Mouse (Mus musculus) left cerebral cortex, adult 8-10 months (tissue): ENCODE results near the gene Cldn6. TPM values are rescaled to one million over a fixed set of nuclear protein-coding genes. Genes with fewer than 3 reads are reported as not detected.

Experiments used
- DNase-seq, 2 experiments: peaks; one replicate each; pipeline ENCODE4 v3.0.0; 2022; ENCODE audit warnings: low spot score in 2 of 2
- total RNA-seq, 4 experiments: library from RNA; stranded (reverse); gene quantifications; 2 replicates each; pipeline ENCODE4 v1.2.4; 2022

The Cldn6 gene
- total RNA-seq = under 1 TPM in 1 of 4 experiments, not detected in 3; 0.34 TPM

DNA sequence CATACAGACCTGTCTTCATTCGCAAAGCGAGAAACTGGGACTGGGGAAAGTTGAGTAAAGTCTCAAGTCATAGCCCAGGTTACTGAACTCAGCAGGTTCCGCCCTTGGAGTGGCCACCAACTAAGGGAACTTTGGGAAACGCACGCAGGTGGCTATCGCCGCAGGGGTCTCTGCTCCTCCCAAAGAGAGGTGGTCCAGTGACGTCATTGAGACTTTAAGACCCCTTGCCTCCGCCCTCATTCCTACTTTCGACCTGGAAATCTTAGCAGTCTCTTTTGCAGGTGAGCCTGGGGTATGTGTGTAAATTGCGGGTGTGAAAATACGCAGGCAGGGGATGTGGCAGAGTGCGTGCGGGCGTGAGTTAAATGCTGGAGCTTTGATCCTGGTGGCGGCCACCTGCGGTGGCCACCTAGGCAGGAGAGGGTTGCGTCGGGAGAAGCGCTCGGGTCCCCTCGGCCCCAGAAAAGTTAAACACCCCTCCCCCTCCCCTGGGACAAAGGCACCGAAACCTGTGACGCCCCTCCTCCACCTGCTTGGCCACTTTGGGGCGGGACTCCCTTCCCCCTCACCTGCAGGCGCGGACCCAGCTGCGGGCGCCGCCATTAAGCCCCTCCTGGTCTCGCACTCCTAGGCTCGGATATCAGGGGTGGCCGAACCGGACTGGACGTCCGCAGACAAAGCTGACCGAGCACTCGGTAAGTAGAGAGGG is at the start of gene Cldn6:
Gene Cldn6, plus strand, starts transcription at position 123 of the 709 bp plus-strand sequence.
- DNase-seq = no peak

DNA sequence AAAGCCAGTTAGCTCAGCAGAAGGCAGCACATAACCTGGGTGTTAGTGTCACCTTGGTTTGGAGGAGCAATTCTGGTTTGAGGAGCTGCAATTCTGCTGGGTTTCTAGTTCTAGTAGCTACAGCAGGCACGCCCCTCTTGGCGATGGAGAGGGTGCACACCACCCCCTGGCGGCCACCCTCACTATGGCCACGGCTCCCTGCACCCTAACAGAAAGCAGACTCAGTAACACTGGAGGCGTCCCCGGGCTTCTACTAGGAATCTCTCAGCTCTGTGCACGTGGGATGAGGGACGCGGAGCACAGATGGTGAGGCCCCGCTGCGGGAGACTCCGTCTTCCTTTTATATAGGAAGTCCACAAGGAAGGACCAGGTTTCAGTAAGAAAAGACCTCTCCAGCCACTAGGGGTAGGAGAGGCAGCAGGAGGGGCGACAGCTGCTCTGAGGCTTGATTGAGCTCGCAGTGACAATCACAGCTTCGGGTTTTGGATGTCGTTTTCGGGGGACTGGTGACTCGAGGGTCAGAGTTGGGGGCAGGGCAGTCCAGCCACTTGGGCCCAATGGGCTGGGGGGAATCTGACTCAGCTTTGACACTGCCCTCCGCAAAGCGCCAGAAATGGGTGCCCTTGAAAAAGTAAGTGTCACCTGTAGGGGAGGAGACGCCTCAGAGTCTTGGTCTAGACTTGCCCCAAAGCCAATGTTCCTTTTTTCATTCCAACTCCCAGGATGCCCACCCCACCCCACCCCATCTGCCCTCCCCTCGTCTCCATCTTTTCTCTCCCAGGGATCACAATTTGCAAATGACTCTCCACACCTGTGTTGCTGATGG is 48.6 kb upstream of the Cldn6 start:
- peak; percentile 72 for DNase-seq

DNA sequence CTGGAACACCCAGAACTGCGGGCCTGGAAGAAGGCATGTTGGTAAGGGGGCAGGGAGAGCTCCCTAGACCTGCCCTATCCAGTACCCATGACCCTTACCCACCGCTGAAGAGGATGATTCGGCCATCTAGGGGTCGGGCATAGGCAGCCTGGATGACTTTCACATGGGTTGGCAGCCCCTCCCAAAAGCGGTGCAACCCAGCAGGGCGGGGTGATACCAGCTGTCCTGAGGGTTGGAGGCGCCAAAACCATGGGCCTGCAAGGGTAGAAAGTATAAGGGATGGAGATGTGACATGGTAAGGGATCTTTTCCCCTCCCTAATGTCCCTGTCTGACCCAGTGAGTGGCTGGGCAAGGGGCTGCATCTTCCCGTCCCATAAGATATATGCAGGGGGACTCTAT is 47.8 kb upstream of the Cldn6 start:
- DNase-seq = no peak

DNA sequence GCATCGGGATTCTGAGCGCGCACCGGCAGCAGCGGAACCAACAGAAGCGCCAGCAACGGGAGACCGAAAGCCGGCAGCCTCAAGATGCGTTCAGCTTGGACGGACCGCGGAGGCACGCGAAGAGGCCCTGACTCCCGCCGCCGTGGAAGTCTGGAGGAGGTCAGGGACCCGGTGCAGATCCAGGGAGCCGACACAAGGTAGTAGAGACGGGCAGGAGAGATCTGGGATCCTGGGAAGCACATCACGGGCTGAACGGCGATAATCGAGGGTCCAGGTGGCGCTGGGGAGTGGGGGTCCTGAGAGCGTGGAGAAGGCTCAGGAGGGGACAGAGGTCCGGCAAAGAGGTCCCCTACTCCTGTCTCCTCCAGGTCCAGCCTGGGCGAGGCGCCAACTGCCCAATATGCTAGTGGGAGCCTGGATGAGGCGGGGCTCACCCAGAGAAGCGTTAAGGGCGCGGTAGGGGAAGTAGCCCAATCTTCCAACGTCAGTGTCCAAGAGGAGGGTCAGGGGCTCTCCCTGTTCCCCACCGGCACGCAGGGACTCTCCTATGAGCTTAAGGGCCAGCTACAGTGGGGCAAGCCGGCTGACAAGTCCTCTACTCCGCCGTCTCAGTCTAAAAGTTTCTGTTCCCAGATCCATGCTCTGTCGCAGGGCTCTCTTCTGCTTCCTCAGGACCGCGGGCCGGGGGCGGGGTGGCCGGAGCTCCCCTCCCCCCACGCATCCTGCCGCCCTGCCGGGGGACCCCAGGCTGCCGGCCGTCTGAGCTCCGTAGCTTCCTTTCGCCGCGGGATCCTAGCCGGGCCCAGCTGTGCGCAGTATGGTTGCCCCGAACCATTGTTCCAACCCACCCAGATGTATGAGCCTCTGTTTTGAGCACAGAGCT is 34.2 kb upstream of the Cldn6 start, which contains the start of gene Mmp25:
Gene Mmp25, minus strand, starts transcription at position 665 of the 883 bp plus-strand sequence.
- no peak for DNase-seq

DNA sequence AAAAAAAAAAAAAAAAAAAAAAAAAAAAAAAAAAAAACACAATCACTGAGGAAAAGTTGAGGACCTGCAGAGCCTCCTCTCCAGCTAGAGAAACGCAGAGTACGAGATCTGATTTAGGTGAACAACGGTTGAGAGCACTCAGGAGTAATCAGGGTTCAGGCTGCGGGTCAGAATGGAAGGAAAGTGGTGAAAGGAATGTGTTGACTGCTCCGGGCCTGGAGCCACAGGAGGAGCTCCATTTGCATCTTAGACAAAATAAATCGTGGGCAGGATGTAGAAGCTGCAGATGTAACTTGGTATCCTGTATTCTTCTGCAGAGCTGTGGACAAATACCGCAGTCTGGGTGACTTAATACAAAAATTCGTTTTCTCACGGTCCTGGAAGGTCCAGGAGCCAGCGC is 33.2 kb upstream of the Cldn6 start:
- no peak for DNase-seq

DNA sequence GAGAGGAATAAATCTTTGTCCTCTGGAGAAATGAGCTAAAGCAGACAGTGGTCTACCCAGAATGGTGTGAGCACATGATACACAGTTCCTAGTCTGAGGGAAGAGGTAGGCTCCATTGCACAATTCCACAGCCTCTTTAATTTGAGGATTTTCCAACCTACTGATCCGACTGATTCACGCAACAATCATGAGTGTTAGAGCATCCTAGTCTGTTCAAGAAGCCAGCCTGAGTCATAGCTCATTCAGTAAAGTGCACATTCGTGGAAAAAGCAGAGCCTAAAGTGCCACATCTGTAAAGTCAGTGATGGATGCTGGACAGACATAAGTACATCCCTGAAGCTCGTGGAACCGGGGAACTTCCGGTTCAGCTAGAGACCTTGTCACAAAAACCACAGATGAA is 27.7 kb upstream of the Cldn6 start:
- DNase-seq = no peak

DNA sequence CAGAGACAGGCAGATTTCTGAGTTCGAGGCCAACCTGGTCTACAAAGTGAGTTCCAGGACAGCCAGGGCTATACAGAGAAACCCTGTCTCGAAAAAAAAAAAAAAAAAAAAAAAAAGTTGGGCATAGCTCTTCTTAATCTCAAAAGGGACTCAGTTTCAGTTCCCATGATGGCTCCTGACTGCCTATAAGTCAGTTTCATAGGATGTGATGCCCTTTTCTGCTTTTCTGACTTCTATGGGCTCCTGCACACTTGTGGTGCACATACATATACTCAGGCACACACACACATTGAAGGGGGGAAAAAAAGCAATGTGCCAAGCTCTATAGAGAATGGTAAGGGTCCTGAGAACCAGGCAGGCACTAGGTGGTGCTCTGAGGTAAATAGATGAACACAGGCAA is 25.7 kb upstream of the Cldn6 start:
- DNase-seq = no peak

DNA sequence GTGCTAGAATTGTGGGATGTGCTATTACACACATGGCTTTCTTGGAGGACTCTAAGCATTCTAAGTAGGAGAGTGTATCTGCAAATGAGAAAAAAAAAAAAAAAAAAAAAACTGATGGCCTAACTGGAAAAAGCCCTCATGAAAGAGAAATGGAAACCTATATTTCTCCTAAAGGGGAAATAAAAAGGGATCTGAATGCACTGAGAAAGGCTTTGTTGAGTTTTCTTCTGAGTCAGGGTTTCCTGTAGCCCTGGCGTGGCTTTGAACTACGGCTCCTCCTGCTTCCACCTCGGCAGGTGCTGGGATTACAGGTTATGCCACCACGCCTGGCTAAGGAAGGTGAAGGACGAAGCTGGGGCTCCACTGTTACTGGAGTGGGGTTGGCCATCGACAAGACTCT is 25.0 kb upstream of the Cldn6 start:
- no peak for DNase-seq

DNA sequence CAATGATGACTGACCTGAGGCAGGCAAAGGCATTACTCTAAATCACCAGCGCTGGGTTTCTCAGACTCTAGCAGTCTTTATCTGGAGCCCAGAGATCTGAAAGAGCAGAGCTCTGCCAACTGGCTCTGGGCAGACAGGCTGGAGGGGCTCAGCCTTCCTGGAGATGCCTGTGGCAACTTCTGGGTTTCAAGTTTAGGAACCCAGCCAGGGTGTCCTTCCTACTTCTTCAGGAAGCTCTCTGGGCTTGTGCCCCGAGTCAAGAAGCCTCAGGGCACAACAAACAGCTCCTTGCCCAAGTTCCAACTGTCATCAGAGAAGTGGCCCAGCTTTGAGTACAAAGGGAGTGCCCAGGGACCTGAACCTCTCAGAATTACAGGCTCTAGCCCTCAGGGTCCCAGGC is 24.6 kb upstream of the Cldn6 start:
- no peak for DNase-seq

DNA sequence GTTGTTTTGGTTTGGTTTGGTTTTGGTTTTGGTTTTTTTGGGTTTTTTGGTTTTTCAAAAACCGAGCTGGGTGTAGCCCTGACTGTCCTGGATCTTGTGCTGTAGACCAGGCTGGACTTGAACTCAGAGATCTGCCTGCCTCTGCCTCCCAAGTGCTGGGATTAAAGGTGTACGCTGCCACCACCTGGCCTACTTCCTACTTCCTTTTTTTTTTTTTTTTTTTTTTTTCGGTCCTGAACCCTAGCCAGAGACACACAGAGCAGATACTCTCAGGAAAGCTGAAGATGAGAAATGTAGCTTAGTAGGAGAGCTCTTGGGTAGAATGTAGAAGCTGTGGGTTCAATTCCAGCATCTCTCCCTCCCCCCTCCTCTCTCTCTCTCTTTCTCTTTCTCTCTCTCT is 20.6 kb upstream of the Cldn6 start:
- no peak for DNase-seq

DNA sequence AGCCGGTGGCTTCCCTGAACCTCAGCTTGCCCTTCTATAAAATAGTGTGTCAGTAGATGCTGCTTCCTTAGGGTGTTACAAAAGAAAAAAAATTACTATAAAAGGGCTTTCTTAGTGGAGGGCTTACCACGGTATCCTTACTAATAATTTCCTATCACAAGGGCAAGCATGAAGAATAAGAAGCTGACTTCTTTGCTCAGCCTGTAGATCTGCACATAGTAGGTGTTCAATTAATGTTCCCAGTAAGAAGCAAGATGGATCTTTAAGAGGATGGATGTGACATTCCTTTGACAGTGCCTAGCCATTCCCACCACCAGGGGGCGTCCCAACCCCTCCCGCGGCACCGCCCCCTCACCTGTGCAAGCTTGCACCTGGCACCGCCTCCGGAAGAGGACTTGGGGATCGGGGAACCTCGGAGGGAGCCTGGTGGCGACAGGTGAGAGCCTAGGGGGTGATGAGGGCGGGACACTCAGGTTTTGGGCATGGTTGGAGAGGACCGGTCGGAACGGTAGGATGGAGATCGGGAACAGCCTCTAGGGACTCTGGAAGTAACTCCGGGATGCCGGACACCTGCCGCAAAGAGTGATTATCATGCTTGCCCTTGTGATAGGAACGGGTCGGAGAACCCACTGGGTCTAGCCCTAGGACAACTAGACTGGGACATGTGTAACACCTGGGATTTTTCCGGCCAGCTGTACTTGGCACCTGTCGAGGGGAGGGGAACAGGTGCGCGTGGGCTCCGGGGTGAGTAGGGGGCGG is 18.8 kb upstream of the Cldn6 start, which contains the start of gene Bicdl2:
Gene Bicdl2, plus strand, starts transcription at position 390 of the 759 bp plus-strand sequence.
- no peak for DNase-seq

DNA sequence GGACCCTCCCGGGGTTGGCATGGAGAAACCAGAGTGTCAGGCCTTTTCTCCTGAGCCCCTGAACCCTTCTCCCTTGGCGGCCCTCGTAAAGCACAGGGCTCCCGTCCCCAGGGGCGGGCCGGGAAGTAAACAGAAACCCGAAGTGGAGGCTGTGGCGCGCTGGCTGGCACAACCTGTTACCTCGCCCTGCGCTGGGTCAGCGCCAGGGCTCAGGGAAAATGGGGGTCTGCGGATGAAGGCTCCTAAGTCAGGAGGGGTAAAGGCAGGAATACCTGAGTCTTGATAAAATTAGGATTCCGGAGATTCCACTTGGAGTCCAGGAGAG is 18.2 kb upstream of the Cldn6 start:
- no peak for DNase-seq

DNA sequence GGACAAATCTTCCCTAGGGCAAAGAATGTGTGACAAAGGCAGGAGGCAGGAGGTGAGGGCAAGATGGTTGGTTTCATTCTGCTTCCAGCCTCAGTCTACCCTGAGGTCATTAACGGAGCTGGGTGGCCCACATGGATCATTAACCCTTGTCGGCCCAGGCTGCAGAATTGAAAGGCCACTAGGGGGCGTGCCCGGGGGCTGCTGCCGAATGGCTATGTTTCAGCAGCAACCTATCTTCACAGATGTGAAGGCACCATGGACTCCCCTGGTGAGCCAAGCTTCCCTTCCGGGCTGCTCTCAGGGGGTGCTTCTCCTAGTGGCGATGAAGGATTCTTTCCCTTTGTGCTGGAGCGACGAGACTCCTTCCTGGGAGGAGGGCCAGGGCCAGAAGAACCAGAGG is 17.5 kb upstream of the Cldn6 start:
- DNase-seq = no peak

DNA sequence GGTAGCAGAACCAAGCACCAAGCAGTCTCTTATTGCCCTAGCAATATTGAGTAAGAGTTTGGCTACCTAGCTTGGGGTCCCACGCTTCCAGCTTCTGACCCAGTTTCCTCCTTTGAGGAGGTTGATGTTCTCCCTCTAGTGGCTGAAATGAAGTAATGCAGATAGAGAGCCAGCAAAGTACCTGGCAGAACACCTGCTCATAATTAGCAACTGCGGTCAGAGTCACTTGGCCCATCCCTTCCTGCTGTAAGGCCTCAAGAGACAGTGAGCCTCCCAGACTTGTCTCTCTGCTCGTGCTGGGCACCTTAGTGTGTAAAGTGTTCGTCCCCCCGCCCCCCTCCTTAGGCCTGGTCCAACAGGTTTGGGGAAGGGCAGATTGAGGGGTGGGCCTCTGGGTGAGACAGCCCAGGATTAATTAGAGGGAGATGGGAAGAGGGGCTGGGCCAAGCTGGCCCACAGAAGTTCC is 14.5 kb upstream of the Cldn6 start:
- DNase-seq = no peak

DNA sequence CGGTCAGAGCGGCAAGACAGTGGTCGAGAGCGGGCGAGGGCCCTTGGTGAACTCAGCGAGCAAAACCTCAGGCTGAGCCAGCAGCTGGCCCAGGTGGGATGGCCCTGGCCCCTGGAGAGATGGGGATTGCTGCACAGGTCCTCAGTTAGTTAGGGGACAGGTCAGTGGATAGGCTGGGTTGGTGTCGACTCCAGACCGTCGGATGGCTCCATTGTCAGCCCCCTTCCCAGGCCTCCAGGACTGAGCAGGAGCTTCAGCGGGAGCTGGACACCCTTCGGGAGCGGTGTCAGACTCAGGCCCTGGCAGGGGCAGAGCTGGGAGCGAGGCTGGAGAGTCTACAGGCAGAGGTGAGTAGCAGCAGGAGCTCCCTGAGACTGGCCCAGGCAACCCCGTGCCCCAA is 13.5 kb upstream of the Cldn6 start:
- no peak for DNase-seq

DNA sequence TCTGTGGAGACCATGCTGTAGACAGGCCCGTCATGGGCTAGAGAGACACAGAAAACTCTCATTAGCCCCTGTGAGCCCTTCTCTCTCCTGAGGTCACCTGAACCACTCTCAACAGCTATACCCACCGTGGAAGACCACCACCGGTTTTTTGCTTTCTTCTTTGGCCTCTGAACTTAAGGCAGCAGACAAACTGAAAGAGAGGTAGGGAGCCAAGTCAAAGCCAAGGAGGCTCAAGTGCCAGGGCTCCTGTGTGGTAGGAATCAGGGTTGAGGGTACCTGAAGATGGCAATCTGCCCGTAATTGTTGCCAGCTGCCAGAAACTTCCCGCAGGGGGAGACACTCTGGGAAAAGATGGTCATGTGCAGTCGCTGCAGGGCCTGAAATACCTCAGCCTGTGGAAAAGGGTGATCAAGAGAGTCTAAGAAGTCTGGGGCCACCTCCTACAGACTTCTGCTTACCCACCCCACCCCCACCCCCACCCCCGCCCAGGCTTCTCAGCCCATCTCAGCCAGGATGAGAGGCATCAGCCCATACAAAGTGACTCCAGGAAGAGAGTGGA is 8.5 kb upstream of the Cldn6 start:
- no peak for DNase-seq

DNA sequence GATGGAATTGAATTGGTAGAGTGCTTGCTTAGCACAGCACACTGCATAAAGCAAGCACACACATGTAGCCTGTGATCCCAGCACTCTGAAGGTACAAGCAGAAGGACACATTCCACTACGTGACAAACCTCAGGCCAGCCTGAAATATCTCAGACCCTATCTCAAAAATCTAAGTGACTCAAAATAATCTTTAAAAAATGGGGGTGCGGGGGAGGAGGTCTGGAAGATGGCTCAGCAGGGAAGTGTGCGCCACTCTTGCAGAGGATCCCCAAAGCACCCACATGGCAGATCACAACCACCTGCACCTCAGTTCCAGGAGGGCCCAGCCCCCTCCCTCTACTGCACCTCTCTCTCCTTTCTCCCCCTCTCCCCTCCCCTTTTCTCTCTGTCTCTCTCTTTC is 7.5 kb upstream of the Cldn6 start:
- no peak for DNase-seq

DNA sequence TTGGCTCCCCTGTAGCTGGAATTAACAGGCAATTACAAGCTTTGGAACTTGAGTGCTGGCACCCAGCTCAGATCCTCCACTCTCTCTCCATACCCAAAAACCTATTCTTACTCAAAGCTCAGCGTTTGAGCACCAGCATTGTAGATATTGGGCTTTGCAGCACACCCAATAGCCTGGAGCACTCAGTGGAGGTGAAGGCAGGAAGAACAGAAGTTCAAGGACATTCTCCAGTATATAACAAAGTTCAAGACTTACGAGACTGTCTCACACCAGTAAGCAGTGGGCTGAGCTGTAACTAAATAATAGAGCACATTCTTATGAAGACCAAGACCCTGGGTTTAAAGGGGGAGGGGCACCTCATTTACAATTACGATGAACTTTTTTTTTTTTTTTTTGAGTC is 6.3 kb upstream of the Cldn6 start:
- no peak for DNase-seq

DNA sequence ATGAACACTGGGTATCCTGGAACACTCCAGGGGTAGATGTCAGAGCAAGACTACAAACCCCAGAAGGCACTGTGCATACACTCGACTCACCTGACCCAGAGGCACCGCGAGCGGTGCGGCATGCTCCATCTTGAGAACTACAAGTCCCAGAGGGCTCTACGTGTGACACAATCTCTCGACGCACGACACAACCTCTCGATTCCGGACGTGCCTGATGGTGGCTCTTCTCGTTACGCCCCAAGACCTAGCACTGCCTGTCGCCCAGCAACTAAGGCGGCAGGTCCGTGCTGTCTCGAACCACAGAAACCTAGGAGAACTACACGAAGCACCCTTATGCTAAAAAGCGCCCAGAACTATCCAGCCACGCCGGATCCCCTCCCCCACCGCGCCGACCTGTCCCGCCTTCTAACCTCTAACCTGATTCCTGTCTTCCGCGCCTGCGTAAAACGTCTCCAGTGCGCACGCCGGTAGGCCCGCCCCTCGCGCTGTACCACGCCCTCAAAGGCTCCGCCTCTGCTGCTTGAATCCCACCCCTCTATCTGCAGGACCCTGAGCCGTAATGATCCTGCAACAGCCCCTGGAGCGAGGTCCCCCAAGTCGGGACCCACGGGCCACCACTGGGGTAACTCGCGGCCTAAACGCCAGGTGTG is 5.5 kb upstream of the Cldn6 start, which contains the start of the genes Hcfc1r1 and Thoc6:
Gene Hcfc1r1, plus strand, starts transcription at position 173 of the 650 bp plus-strand sequence.
Gene Thoc6, minus strand, starts transcription at position 459 of the 650 bp plus-strand sequence.
- peak; percentile 95 to 97 for DNase-seq
